In genomic region chr1:60715651-60716196, GRCm38 (mm10) we compare ENCODE assay signal across 8 mouse cellular contexts. TPM values are rescaled to one million over a fixed set of nuclear protein-coding genes. Genes with fewer than 3 reads are reported as not detected.
A peak's percentile ranks its signal among the peaks of the same experiment; 100 is the strongest.
DNase-seq lines count a peak whose midpoint lies in the region; ATAC-seq lines count a peak whose summit lies in the region.

No protein-coding gene starts in this region.

- peak overlapping the region; percentile 73 for H3K27ac ChIP-seq in heart, embryonic 16.5 days (ENCODE audit: low read length)
- 0 out of 2 replicates have a peak overlapping the region, but pooled peaks have one; percentile 12 for H3K27ac ChIP-seq in liver, embryonic 16.5 days (ENCODE audit: low read length)
- H3K27ac ChIP-seq in midbrain, embryonic 13.5 days, result no peak overlapping the region

- H3K4me2 ChIP-seq in heart, embryonic 16.5 days (ENCODE audit: low read depth, low read length), result no peak overlapping the region; the same call in 1 of the 2 replicates
- no peak overlapping the region for H3K4me2 ChIP-seq in liver, embryonic 16.5 days (ENCODE audit: low read depth, low read length)
- no peak overlapping the region for H3K4me2 ChIP-seq in midbrain, embryonic 13.5 days (replicated peaks)

- peak; percentile 10 for DNase-seq in cerebellum, adult 9-10 months
- peak; percentile 20 for DNase-seq in adipocyte (ENCODE audit: low spot score)
- DNase-seq in embryo, embryonic 10 days (ENCODE audit: low spot score), result no peak
- DNase-seq in T-cell, adult 2 months (ENCODE audit: low spot score), result no peak

- ATAC-seq in cerebellum, adult (ENCODE audit: insufficient number of reproducible peaks, low FRiP score, low TSS enrichment), result no peak; the same call in 1 of the 2 replicates
- peak; percentile 83 for ATAC-seq in heart, embryonic 16.5 days (replicated peaks; ENCODE audit: extremely low read depth, insufficient read depth, low FRiP score)
- ATAC-seq in liver, embryonic 16.5 days (ENCODE audit: low read depth), result no peak
- no peak for ATAC-seq in midbrain, embryonic 13.5 days

- H3K9ac ChIP-seq in heart, embryonic 16.5 days (ENCODE audit: low read length), result no peak overlapping the region
- no peak overlapping the region for H3K9ac ChIP-seq in liver, embryonic 16.5 days (ENCODE audit: low read depth, low read length)
- no peak overlapping the region for H3K9ac ChIP-seq in midbrain, embryonic 13.5 days (replicated peaks)

- H3K4me3 ChIP-seq in heart, embryonic 16.5 days (ENCODE audit: low read length), result no peak overlapping the region
- H3K4me3 ChIP-seq in liver, embryonic 16.5 days (ENCODE audit: low read depth, low read length), result no peak overlapping the region
- H3K4me3 ChIP-seq in midbrain, embryonic 13.5 days (replicated peaks), result no peak overlapping the region

- 27% methylated on average over 8 of the region's 8 CpGs for WGBS in heart, embryonic 16.5 days
- WGBS in liver, embryonic 16.5 days (ENCODE audit: insufficient replicate concordance), result 55% methylated on average over 8 of the region's 8 CpGs
- 82% methylated on average over 8 of the region's 8 CpGs for WGBS in midbrain, embryonic 13.5 days

- H3K9me3 ChIP-seq in heart, embryonic 16.5 days (replicated peaks; ENCODE audit: control insufficient read depth, low read length), result 0 out of 2 replicates have a peak, but pooled peaks cover 5% of the 10 kb centered on the region
- H3K9me3 ChIP-seq in liver, embryonic 16.5 days (replicated peaks; ENCODE audit: control insufficient read depth, low read length), result no peaks in the 10 kb centered on the region
- no peaks in the 10 kb centered on the region for H3K9me3 ChIP-seq in midbrain, embryonic 13.5 days

- peaks cover 11% of the 10 kb centered on the region for H3K4me1 ChIP-seq in heart, embryonic 16.5 days (ENCODE audit: control insufficient read depth, insufficient read depth, low read length)
- H3K4me1 ChIP-seq in liver, embryonic 16.5 days (ENCODE audit: control insufficient read depth, low read depth, low read length), result no peaks in the 10 kb centered on the region
- H3K4me1 ChIP-seq in midbrain, embryonic 13.5 days (replicated peaks), result no peaks in the 10 kb centered on the region

- H3K36me3 ChIP-seq in heart, embryonic 16.5 days (ENCODE audit: control insufficient read depth, insufficient read depth), result no peaks in the 10 kb centered on the region
- H3K36me3 ChIP-seq in liver, embryonic 16.5 days (ENCODE audit: control insufficient read depth, insufficient read depth), result no peaks in the 10 kb centered on the region
- H3K36me3 ChIP-seq in midbrain, embryonic 13.5 days, result no peaks in the 10 kb centered on the region

- H3K27me3 ChIP-seq in heart, embryonic 16.5 days (ENCODE audit: control insufficient read depth, insufficient read depth, low read length), result no peaks in the 10 kb centered on the region
- H3K27me3 ChIP-seq in liver, embryonic 16.5 days (ENCODE audit: control insufficient read depth, insufficient read depth, low read depth, low read length), result no peaks in the 10 kb centered on the region
- no peaks in the 10 kb centered on the region for H3K27me3 ChIP-seq in midbrain, embryonic 13.5 days

RNA-seq across cellular contexts. Expression of gene Cd28, which starts 0.9 kb away (rescaled TPM):
- 0.81 and 3.7 TPM in 2 replicates for polyA plus RNA-seq in heart, embryonic 16.5 days (2015; fragmentation: Nextera tagmentation; extraction: Ambion mirVana)
- 0.06 and 0.08 TPM in 2 replicates for polyA plus RNA-seq in liver, embryonic 16.5 days (2015; fragmentation: Nextera tagmentation; extraction: Ambion mirVana)
- 0.10 and 0.16 TPM in 2 replicates for polyA plus RNA-seq in midbrain, embryonic 13.5 days (2015; fragmentation: Nextera tagmentation; extraction: Ambion mirVana)

Comparison
In these comparisons a context has a peak if more than half of its experiments do, and no peak if none do; other contexts are left out.
1. DNase-seq: peak in cerebellum, adult 9-10 months (single experiment) and adipocyte (single experiment); none in embryo, embryonic 10 days (single experiment) and T-cell, adult 2 months (single experiment).